Mouse (Mus musculus): ENCODE data around the gene Fbp1. TPM values are rescaled to one million over a fixed set of nuclear protein-coding genes. Genes with fewer than 3 reads are reported as not detected.

Gene Fbp1
- polyA plus RNA-seq, 1 experiment from 2014 or later, result 0.55 TPM

GRCm38 (mm10) chr13:62881336-62881735, 6.7 kb downstream of the Fbp1 start:
- H3K4me1 ChIP-seq (ENCODE audit: control insufficient read depth, insufficient read depth, low read length), result no peaks in the 10 kb centered on the region
- H3K9ac ChIP-seq (replicated peaks; ENCODE audit: low read depth, low read length), result no peak overlapping the region
- H3K4me3 ChIP-seq (ENCODE audit: low read depth, low read length), result no peak overlapping the region
- no peaks in the 10 kb centered on the region for H3K9me3 ChIP-seq (ENCODE audit: control insufficient read depth, low read depth, low read length)
- H3K27me3 ChIP-seq (ENCODE audit: control insufficient read depth, insufficient read depth, low read length), result no peaks in the 10 kb centered on the region
- no peak overlapping the region for H3K4me2 ChIP-seq (replicated peaks; ENCODE audit: low read depth, low read length)
- ATAC-seq (ENCODE audit: insufficient number of reproducible peaks, insufficient read depth, low FRiP score, low read depth), result no peak
- H3K36me3 ChIP-seq (ENCODE audit: control insufficient read depth, insufficient read depth, low read length), result no peaks in the 10 kb centered on the region
- 80% methylated on average over 9 of the region's 9 CpGs for WGBS
- no peak overlapping the region for H3K27ac ChIP-seq (ENCODE audit: low read length)

- Histone ChIP-seq H3K27me3 (ENCODE audit: control insufficient read depth, insufficient read depth, low read length) (no peaks in the 10 kb centered on the region), H3K27ac (ENCODE audit: low read length) (no peak overlapping the region), H3K4me1 (ENCODE audit: control insufficient read depth, insufficient read depth, low read length) (no peaks in the 10 kb centered on the region), H3K4me2 (replicated peaks; ENCODE audit: low read depth, low read length) (no peak overlapping the region), H3K9me3 (ENCODE audit: control insufficient read depth, low read depth, low read length) (no peaks in the 10 kb centered on the region), H3K4me3 (ENCODE audit: low read depth, low read length) (no peak overlapping the region), H3K9ac (replicated peaks; ENCODE audit: low read depth, low read length) (no peak overlapping the region), H3K36me3 (ENCODE audit: control insufficient read depth, insufficient read depth, low read length) (no peaks in the 10 kb centered on the region)
- 48% methylated on average over 8 of the region's 8 CpGs for WGBS
- ATAC-seq (ENCODE audit: insufficient number of reproducible peaks, insufficient read depth, low FRiP score, low read depth), result no peak
Observed at GRCm38 (mm10) chr13:62879831-62880615, 8.1 kb downstream of the Fbp1 start.

DNA sequence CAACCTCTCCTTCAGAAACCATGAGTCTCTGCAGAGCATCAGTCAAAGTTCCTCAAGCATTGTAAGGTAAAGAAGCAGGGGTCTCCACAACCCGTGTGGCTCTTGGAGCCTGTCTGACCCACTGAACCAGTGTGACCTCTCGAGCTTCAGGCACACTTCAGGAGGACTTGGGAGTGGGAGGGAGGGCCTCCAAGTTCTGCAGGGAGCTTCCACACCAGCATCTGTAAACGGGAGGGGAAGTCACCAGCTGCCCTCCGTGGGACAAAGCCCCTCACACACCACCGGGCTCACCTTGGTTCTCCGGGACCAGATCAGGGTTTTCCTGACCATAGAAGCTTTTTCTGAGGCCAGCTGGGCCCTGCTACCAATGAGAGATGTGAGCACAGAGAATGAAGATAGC, 8.7 kb downstream of the Fbp1 start:
- WGBS, result 48% methylated on average over 6 of the region's 6 CpGs
- Histone ChIP-seq H3K4me2 (replicated peaks; ENCODE audit: low read depth, low read length) (no peak overlapping the region), H3K9ac (replicated peaks; ENCODE audit: low read depth, low read length) (no peak overlapping the region), H3K27me3 (ENCODE audit: control insufficient read depth, insufficient read depth, low read length) (no peaks in the 10 kb centered on the region), H3K27ac (ENCODE audit: low read length) (no peak overlapping the region), H3K36me3 (ENCODE audit: control insufficient read depth, insufficient read depth, low read length) (no peaks in the 10 kb centered on the region), H3K9me3 (ENCODE audit: control insufficient read depth, low read depth, low read length) (no peaks in the 10 kb centered on the region), H3K4me1 (ENCODE audit: control insufficient read depth, insufficient read depth, low read length) (no peaks in the 10 kb centered on the region), H3K4me3 (ENCODE audit: low read depth, low read length) (no peak overlapping the region)
- no peak for ATAC-seq (ENCODE audit: insufficient number of reproducible peaks, insufficient read depth, low FRiP score, low read depth)

- 15% methylated on average over 5 of the region's 5 CpGs for WGBS
- Histone ChIP-seq H3K9me3 (ENCODE audit: control insufficient read depth, low read depth, low read length) (no peaks in the 10 kb centered on the region), H3K27me3 (ENCODE audit: control insufficient read depth, insufficient read depth, low read length) (no peaks in the 10 kb centered on the region), H3K9ac (replicated peaks; ENCODE audit: low read depth, low read length) (no peak overlapping the region), H3K4me1 (ENCODE audit: control insufficient read depth, insufficient read depth, low read length) (no peaks in the 10 kb centered on the region), H3K36me3 (ENCODE audit: control insufficient read depth, insufficient read depth, low read length) (no peaks in the 10 kb centered on the region), H3K27ac (ENCODE audit: low read length) (no peak overlapping the region), H3K4me3 (ENCODE audit: low read depth, low read length) (no peak overlapping the region), H3K4me2 (replicated peaks; ENCODE audit: low read depth, low read length) (no peak overlapping the region)
- ATAC-seq (ENCODE audit: insufficient number of reproducible peaks, insufficient read depth, low FRiP score, low read depth), result peak; percentile 68
Observed at GRCm38 (mm10) chr13:62877247-62877646, 10.8 kb downstream of the Fbp1 start.

- Histone ChIP-seq H3K4me1 (ENCODE audit: control insufficient read depth, insufficient read depth, low read length) (no peaks in the 10 kb centered on the region), H3K9ac (replicated peaks; ENCODE audit: low read depth, low read length) (no peak overlapping the region), H3K27ac (ENCODE audit: low read length) (no peak overlapping the region), H3K9me3 (ENCODE audit: control insufficient read depth, low read depth, low read length) (no peaks in the 10 kb centered on the region), H3K4me2 (replicated peaks; ENCODE audit: low read depth, low read length) (no peak overlapping the region), H3K36me3 (ENCODE audit: control insufficient read depth, insufficient read depth, low read length) (no peaks in the 10 kb centered on the region), H3K27me3 (ENCODE audit: control insufficient read depth, insufficient read depth, low read length) (no peaks in the 10 kb centered on the region), H3K4me3 (ENCODE audit: low read depth, low read length) (no peak overlapping the region)
- no peak for ATAC-seq (ENCODE audit: insufficient number of reproducible peaks, insufficient read depth, low FRiP score, low read depth)
- 64% methylated on average over 1 of the region's 1 CpGs for WGBS
Observed at GRCm38 (mm10) chr13:62876111-62876510, 12.0 kb downstream of the Fbp1 start.

- H3K36me3 ChIP-seq (ENCODE audit: control insufficient read depth, insufficient read depth, low read length), result no peaks in the 10 kb centered on the region
- ATAC-seq (ENCODE audit: insufficient number of reproducible peaks, insufficient read depth, low FRiP score, low read depth), result no peak
- H3K4me2 ChIP-seq (replicated peaks; ENCODE audit: low read depth, low read length), result no peak overlapping the region
- H3K27ac ChIP-seq (ENCODE audit: low read length), result peak overlapping the region; percentile 58; the same call in 1 of the 2 replicates
- no peaks in the 10 kb centered on the region for H3K27me3 ChIP-seq (ENCODE audit: control insufficient read depth, insufficient read depth, low read length)
- no peaks in the 10 kb centered on the region for H3K9me3 ChIP-seq (ENCODE audit: control insufficient read depth, low read depth, low read length)
- H3K9ac ChIP-seq (replicated peaks; ENCODE audit: low read depth, low read length), result no peak overlapping the region
- no peak overlapping the region for H3K4me3 ChIP-seq (ENCODE audit: low read depth, low read length)
- H3K4me1 ChIP-seq (ENCODE audit: control insufficient read depth, insufficient read depth, low read length), result no peaks in the 10 kb centered on the region
- WGBS, result 59% methylated on average over 3 of the region's 3 CpGs
Observed at GRCm38 (mm10) chr13:62872252-62872651, 15.8 kb downstream of the Fbp1 start.

DNA sequence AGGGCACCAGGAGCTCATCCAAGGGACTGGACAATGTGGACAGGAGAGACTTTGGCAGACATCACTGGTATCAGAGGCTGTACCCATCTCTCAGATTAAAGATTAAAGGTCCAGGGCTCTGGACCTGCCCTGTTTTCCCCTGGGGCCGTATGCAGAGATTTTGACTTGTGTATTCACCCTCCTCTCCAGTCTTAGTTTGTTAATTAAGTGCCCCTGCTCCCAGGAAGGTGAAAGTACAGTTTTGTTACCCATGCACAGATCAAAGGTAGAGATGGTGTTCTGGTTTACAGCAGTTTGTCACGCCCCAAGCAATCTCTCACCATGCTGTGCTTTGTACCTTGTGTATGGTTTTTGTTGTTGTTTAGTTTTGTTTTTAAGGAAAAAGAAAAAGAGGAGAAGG, 17.5 kb downstream of the Fbp1 start:
- Histone ChIP-seq H3K4me2 (replicated peaks; ENCODE audit: low read depth, low read length) (no peak overlapping the region), H3K9me3 (ENCODE audit: control insufficient read depth, low read depth, low read length) (no peaks in the 10 kb centered on the region), H3K9ac (replicated peaks; ENCODE audit: low read depth, low read length) (no peak overlapping the region), H3K4me3 (ENCODE audit: low read depth, low read length) (no peak overlapping the region), H3K27me3 (ENCODE audit: control insufficient read depth, insufficient read depth, low read length) (no peaks in the 10 kb centered on the region), H3K27ac (ENCODE audit: low read length) (no peak overlapping the region), H3K36me3 (ENCODE audit: control insufficient read depth, insufficient read depth, low read length) (no peaks in the 10 kb centered on the region), H3K4me1 (ENCODE audit: control insufficient read depth, insufficient read depth, low read length) (no peaks in the 10 kb centered on the region)
- 74% methylated on average over 2 of the region's 2 CpGs for WGBS
- no peak for ATAC-seq (ENCODE audit: insufficient number of reproducible peaks, insufficient read depth, low FRiP score, low read depth)

GRCm38 (mm10) chr13:62866817-62867216, 21.3 kb downstream of the Fbp1 start:
- Histone ChIP-seq H3K4me2 (replicated peaks; ENCODE audit: low read depth, low read length) (no peak overlapping the region), H3K9me3 (ENCODE audit: control insufficient read depth, low read depth, low read length) (no peaks in the 10 kb centered on the region), H3K36me3 (ENCODE audit: control insufficient read depth, insufficient read depth, low read length) (no peaks in the 10 kb centered on the region), H3K27me3 (ENCODE audit: control insufficient read depth, insufficient read depth, low read length) (no peaks in the 10 kb centered on the region), H3K4me1 (ENCODE audit: control insufficient read depth, insufficient read depth, low read length) (no peaks in the 10 kb centered on the region), H3K27ac (ENCODE audit: low read length) (no peak overlapping the region), H3K9ac (replicated peaks; ENCODE audit: low read depth, low read length) (no peak overlapping the region), H3K4me3 (ENCODE audit: low read depth, low read length) (no peak overlapping the region)
- no peak; the same call in 1 of the 2 replicates for ATAC-seq (ENCODE audit: insufficient number of reproducible peaks, insufficient read depth, low FRiP score, low read depth)
- WGBS, result 65% methylated on average over 4 of the region's 4 CpGs

Data from stomach, embryonic 14.5 days (tissue).